Mouse (Mus musculus) lung, postnatal 0 days (tissue): ENCODE data around the gene Gm4305.
"Not testable (repeated sequence)": the region's sequence is repeated elsewhere in the genome, so short reads cannot be mapped to it uniquely, and the experiment has no call there.

Experiments used
- CTCF ChIP-seq: IDR thresholded peaks from 2 replicates; pipeline ENCODE4 v1.5.1; 2016; ENCODE audit warnings: antibody characterized with exemption, mild to moderate bottlenecking
- EP300 ChIP-seq: IDR thresholded peaks from 2 replicates; pipeline ENCODE4 v1.6.1; 2016; ENCODE audit warnings: antibody characterized with exemption, mild to moderate bottlenecking, control low read depth

- TF ChIP-seq CTCF, EP300: not testable (repeated sequence)
Observed at GRCm38 (mm10) chr10:100361038-100361437, 10.1 kb downstream of the Gm4305 start, which contains the start of gene Gm4307.
